29 mouse cellular contexts compared by ENCODE assay signal in genomic region chr10:63460935-63461334, GRCm38 (mm10). TPM values are rescaled to one million over a fixed set of nuclear protein-coding genes. Genes with fewer than 3 reads are reported as not detected.
DNase-seq lines count a peak whose midpoint lies in the region; ATAC-seq and TF ChIP-seq lines count a peak whose summit lies in the region.
"Had no signal": no experiment of that assay in that cellular context is flagged by ENCODE, and none has a peak within 500 bp of the region (broad histone marks: within the 10 kb centered on the region; RNA-seq: fewer than 3 reads in every experiment).

No protein-coding gene starts in this region.

- intact Hi-C loops in heart, postnatal 14 days (cut with DNase I): no loop called here
- intact Hi-C loops in heart, postnatal 25 days (cut with DNase I): no loop called here
- intact Hi-C loops in gastrocnemius, postnatal 14 days (cut with DNase I; ENCODE audit: low total_unique reads): no loop called here

- H3K9me3 ChIP-seq in heart, embryonic 10.5 days: no peaks in the 10 kb centered on the region
- no peaks in the 10 kb centered on the region for H3K9me3 ChIP-seq in heart, embryonic 14.5 days (ENCODE audit: control insufficient read depth, low read length)
- H3K9me3 ChIP-seq in heart, postnatal 0 days (replicated peaks; ENCODE audit: control insufficient read depth, low read length): no peaks in the 10 kb centered on the region
- H3K9me3 ChIP-seq in neural tube, embryonic 14.5 days (ENCODE audit: control insufficient read depth, low read length): no peaks in the 10 kb centered on the region
- H3K9me3 ChIP-seq: embryonic facial prominence, embryonic 15.5 days; forebrain, embryonic 10.5 days; hindbrain, embryonic 13.5 days had no signal

- no peak overlapping the region for H3K4me3 ChIP-seq in heart, embryonic 10.5 days
- H3K4me3 ChIP-seq in heart, embryonic 14.5 days (ENCODE audit: control insufficient read depth in 1 of 2, insufficient read depth in 1 of 2, low read depth in 1 of 2, low read length in 2 of 2): peak overlapping the region in 1 of 2 experiments; percentile 5; a peak in 1 of 4 replicates
- no peak overlapping the region for H3K4me3 ChIP-seq in heart, postnatal 0 days (ENCODE audit: low read depth, low read length)
- no peak overlapping the region for H3K4me3 ChIP-seq in neural tube, embryonic 14.5 days (ENCODE audit: low read depth, low read length)
- H3K4me3 ChIP-seq: embryonic facial prominence, embryonic 15.5 days; erythroblast, embryonic 14.5 days; forebrain, embryonic 10.5 days; gastrocnemius, adult 2 months; hindbrain, embryonic 13.5 days had no signal

- H3K9ac ChIP-seq in heart, embryonic 14.5 days (ENCODE audit: low read length): peak overlapping the region; percentile 73
- H3K9ac ChIP-seq in heart, postnatal 0 days (replicated peaks; ENCODE audit: low read depth, low read length): no peak overlapping the region
- no peak overlapping the region for H3K9ac ChIP-seq in neural tube, embryonic 14.5 days (replicated peaks; ENCODE audit: low read depth, low read length)
- H3K9ac ChIP-seq: embryonic facial prominence, embryonic 15.5 days; hindbrain, embryonic 13.5 days had no signal

- ATAC-seq in heart, embryonic 14.5 days (ENCODE audit: insufficient number of reproducible peaks, insufficient read depth, low FRiP score, low read depth): no peak
- no peak for ATAC-seq in heart, postnatal 0 days (ENCODE audit: insufficient read depth, low read depth)
- peak; percentile 88 for ATAC-seq in neural tube, embryonic 14.5 days (ENCODE audit: low read depth)
- ATAC-seq: forebrain, embryonic 14.5 days; hindbrain, postnatal 0 days had no signal

- no peak for DNase-seq in heart, embryonic 10.5 days (ENCODE audit: low spot score)
- no peak for DNase-seq in heart, postnatal 14 days
- DNase-seq in heart, postnatal 25 days (ENCODE audit: low spot score): no peak
- DNase-seq in heart, postnatal 0 days (ENCODE audit: low spot score): no peak
- DNase-seq in gastrocnemius, postnatal 14 days: no peak
- DNase-seq: adrenal gland, adult 2 months; cerebellum, adult 11 months; cerebellum, adult 8-10 months; cerebellum, postnatal 14 days; embryo, embryonic 11 days; gastrocnemius, adult 2 months; gastrocnemius, postnatal 36 days; kidney, adult 11 months; kidney, adult 9 months had no signal

- no peaks in the 10 kb centered on the region for H3K27me3 ChIP-seq in heart, embryonic 10.5 days (ENCODE audit: insufficient read depth, poor library complexity, severe bottlenecking)
- H3K27me3 ChIP-seq in heart, embryonic 14.5 days (ENCODE audit: control insufficient read depth, insufficient read depth, low read length): no peaks in the 10 kb centered on the region
- H3K27me3 ChIP-seq in heart, postnatal 0 days (ENCODE audit: control insufficient read depth, insufficient read depth, low read length): no peaks in the 10 kb centered on the region
- H3K27me3 ChIP-seq in neural tube, embryonic 14.5 days (ENCODE audit: control insufficient read depth, insufficient read depth, low read length): no peaks in the 10 kb centered on the region
- H3K27me3 ChIP-seq: embryonic facial prominence, embryonic 15.5 days; hindbrain, embryonic 13.5 days had no signal

- WGBS in heart, embryonic 10.5 days: 71% methylated on average over 5 of the region's 5 CpGs
- 55% methylated on average over 5 of the region's 5 CpGs for WGBS in heart, embryonic 14.5 days
- 35% methylated on average over 5 of the region's 5 CpGs for WGBS in heart, postnatal 0 days
- WGBS in neural tube, embryonic 14.5 days: 24% methylated on average over 5 of the region's 5 CpGs

- TF ChIP-seq EP300 in heart, postnatal 0 days (IDR thresholded peaks at IDR 0.05; ENCODE audit: low read depth): no peak

- H3K36me3 ChIP-seq in heart, embryonic 10.5 days: peaks cover 11% of the 10 kb centered on the region; the same call in 1 of the 2 replicates
- peaks cover 9% of the 10 kb centered on the region for H3K36me3 ChIP-seq in heart, embryonic 14.5 days (ENCODE audit: control insufficient read depth, insufficient read depth, low read length)
- no peaks in the 10 kb centered on the region for H3K36me3 ChIP-seq in heart, postnatal 0 days (replicated peaks; ENCODE audit: control insufficient read depth, insufficient read depth, low read length)
- H3K36me3 ChIP-seq in neural tube, embryonic 14.5 days (ENCODE audit: control insufficient read depth, insufficient read depth, low read length): no peaks in the 10 kb centered on the region
- H3K36me3 ChIP-seq: embryonic facial prominence, embryonic 15.5 days; forebrain, embryonic 10.5 days; hindbrain, embryonic 13.5 days had no signal

- peak overlapping the region; percentile 18; the same call in 1 of the 2 replicates for H3K27ac ChIP-seq in heart, embryonic 10.5 days
- peak overlapping the region; percentile 57 to 58; a peak in 3 of 4 replicates for H3K27ac ChIP-seq in heart, embryonic 14.5 days (replicated peaks in 1 of 2; ENCODE audit: control insufficient read depth in 1 of 2, insufficient read depth in 1 of 2, low read depth in 2 of 2, low read length in 2 of 2)
- peak overlapping the region; percentile 26 for H3K27ac ChIP-seq in heart, postnatal 0 days (ENCODE audit: low read depth)
- H3K27ac ChIP-seq in neural tube, embryonic 14.5 days (ENCODE audit: low read depth, low read length): no peak overlapping the region
- H3K27ac ChIP-seq: embryonic facial prominence, embryonic 15.5 days; forebrain, embryonic 10.5 days; gastrocnemius, adult 2 months; hindbrain, embryonic 13.5 days; hindbrain, postnatal 0 days had no signal

- TF ChIP-seq CTCF in heart, postnatal 0 days (IDR thresholded peaks at IDR 0.05; ENCODE audit: low read depth): no peak

- peaks cover 21% of the 10 kb centered on the region; the same call in 1 of the 2 replicates for H3K4me1 ChIP-seq in heart, embryonic 10.5 days
- H3K4me1 ChIP-seq in heart, embryonic 14.5 days (ENCODE audit: control insufficient read depth in 2 of 2, insufficient read depth in 2 of 2, low read length in 2 of 2): peaks cover under 1 to 14% of the 10 kb centered on the region in 2 experiments; a peak in 3 of 4 replicates
- H3K4me1 ChIP-seq in heart, postnatal 0 days (ENCODE audit: control insufficient read depth, insufficient read depth): peaks cover 8% of the 10 kb centered on the region; the same call in 1 of the 2 replicates
- no peaks in the 10 kb centered on the region for H3K4me1 ChIP-seq in neural tube, embryonic 14.5 days (ENCODE audit: control insufficient read depth, insufficient read depth, low read length)
- H3K4me1 ChIP-seq: embryonic facial prominence, embryonic 15.5 days; hindbrain, embryonic 13.5 days had no signal

- H3K4me2 ChIP-seq in heart, embryonic 14.5 days (ENCODE audit: low read length): peak overlapping the region; percentile 76
- H3K4me2 ChIP-seq in heart, postnatal 0 days (ENCODE audit: low read depth, low read length): peak overlapping the region; percentile 72
- H3K4me2 ChIP-seq in neural tube, embryonic 14.5 days (ENCODE audit: low read depth, low read length): peak overlapping the region; percentile 2; the same call in 1 of the 2 replicates
- H3K4me2 ChIP-seq: embryonic facial prominence, embryonic 15.5 days; hindbrain, embryonic 13.5 days had no signal

RNA-seq across cellular contexts. Expression of gene Ctnna3, which starts 31.0 kb away (rescaled TPM):
- 14.2 and 22.7 TPM in 2 replicates for polyA plus RNA-seq in heart, embryonic 10.5 days (2016; fragmentation: Nextera tagmentation; extraction: Ambion mirVana)
- total RNA-seq in heart, postnatal 14 days (2021): 10 to 100 TPM; 65.4 to 65.5 TPM
- polyA plus RNA-seq in heart, embryonic 14.5 days (2014; fragmentation: Nextera tagmentation; extraction: Ambion mirVana): 29.4 and 33.6 TPM in 2 replicates
- 10 to 100 TPM; 53.1 to 57.2 TPM for total RNA-seq in heart, postnatal 25 days (2021)
- 58.4 and 62.6 TPM in 2 replicates for total RNA-seq in heart, postnatal 0 days (2014; rRNA removed; ENCODE audit: low replicate concordance)
- 18.2 and 18.6 TPM in 2 replicates for polyA plus RNA-seq in heart, postnatal 0 days (2015; fragmentation: Nextera tagmentation; extraction: Ambion mirVana)
- 10.8 and 16.5 TPM in 2 replicates for polyA plus RNA-seq in neural tube, embryonic 14.5 days (2014; fragmentation: Nextera tagmentation; extraction: Ambion mirVana)
- 10 to 100 TPM; 19.1 to 20.2 TPM for total RNA-seq in gastrocnemius, postnatal 14 days (2021)
- total RNA-seq: common myeloid progenitor, adult 5-6 weeks; ES-E14; hematopoietic stem cell, adult 5-6 weeks had no signal
- polyA plus RNA-seq: adrenal gland, adult 2 months; erythroblast, embryonic 14.5 days had no signal

RNA-seq across cellular contexts. Expression of gene Gm7075, which starts 39.3 kb away (rescaled TPM):
- polyA plus RNA-seq in heart, embryonic 10.5 days (2016; fragmentation: Nextera tagmentation; extraction: Ambion mirVana): not detected in 2 replicates
- total RNA-seq in heart, postnatal 14 days (2021): not detected
- polyA plus RNA-seq in heart, embryonic 14.5 days (2014; fragmentation: Nextera tagmentation; extraction: Ambion mirVana): not detected in 2 replicates
- total RNA-seq in heart, postnatal 25 days (2021): not detected
- not detected in 2 replicates for total RNA-seq in heart, postnatal 0 days (2014; rRNA removed; ENCODE audit: low replicate concordance)
- not detected in 2 replicates for polyA plus RNA-seq in heart, postnatal 0 days (2015; fragmentation: Nextera tagmentation; extraction: Ambion mirVana)
- not detected in 2 replicates for polyA plus RNA-seq in neural tube, embryonic 14.5 days (2014; fragmentation: Nextera tagmentation; extraction: Ambion mirVana)
- total RNA-seq in gastrocnemius, postnatal 14 days (2021): not detected
- total RNA-seq: adrenal gland, adult 2 months; adrenal gland, postnatal 4 days; common myeloid progenitor, adult 5-6 weeks; gastrocnemius, adult 2 months; gastrocnemius, postnatal 36 days; hematopoietic stem cell, adult 5-6 weeks; hindbrain, postnatal 0 days had no signal
- polyA plus RNA-seq: adrenal gland, adult 2 months; brain, embryonic 14.5 days; embryonic facial prominence, embryonic 11.5 days; embryonic facial prominence, embryonic 15.5 days; erythroblast, embryonic 14.5 days; forebrain, embryonic 10.5 days; forebrain, embryonic 14.5 days; hindbrain, embryonic 13.5 days; hindbrain, postnatal 0 days; intestine, embryonic 14.5 days had no signal

Comparison
In these comparisons a context has a peak if more than half of its experiments do, and no peak if none do; other contexts are left out.
1. H3K4me2 ChIP-seq: peak in every context shown above with its lines; median percentile 76 in heart, embryonic 14.5 days; 72 in heart, postnatal 0 days; 2 in neural tube, embryonic 14.5 days.